Mouse (Mus musculus) megakaryocyte progenitor cell, adult 5-6 weeks (primary cell): Measurements from ENCODE around the gene Apoc3. TPM values are rescaled to one million over a fixed set of nuclear protein-coding genes. Genes with fewer than 3 reads are reported as not detected.
A peak's percentile ranks its signal among the peaks of the same experiment; 100 is the strongest.

ENCODE experiments used
- ATAC-seq: replicated peaks from 2 replicates; pipeline ENCODE4 v1.8.0; 2016; ENCODE audit warnings: mild to moderate bottlenecking, moderate TSS enrichment, inconsistent platforms; ENCODE audit not compliant: poor library complexity
- total RNA-seq, 2 experiments: library from RNA; stranded (forward) in 1 of 2; stranded (reverse) in 1 of 2; fragments of 157-497, 149-512 nt in 1 of 2; fragments of 200-1000 nt in 1 of 2; gene quantifications; 2 replicates each; pipeline versions ENCODE4 v1.2.3 to v1.2.4; 2015 to 2017

The Apoc3 gene
- total RNA-seq, 2 experiments from 2014 or later = not detected

DNA sequence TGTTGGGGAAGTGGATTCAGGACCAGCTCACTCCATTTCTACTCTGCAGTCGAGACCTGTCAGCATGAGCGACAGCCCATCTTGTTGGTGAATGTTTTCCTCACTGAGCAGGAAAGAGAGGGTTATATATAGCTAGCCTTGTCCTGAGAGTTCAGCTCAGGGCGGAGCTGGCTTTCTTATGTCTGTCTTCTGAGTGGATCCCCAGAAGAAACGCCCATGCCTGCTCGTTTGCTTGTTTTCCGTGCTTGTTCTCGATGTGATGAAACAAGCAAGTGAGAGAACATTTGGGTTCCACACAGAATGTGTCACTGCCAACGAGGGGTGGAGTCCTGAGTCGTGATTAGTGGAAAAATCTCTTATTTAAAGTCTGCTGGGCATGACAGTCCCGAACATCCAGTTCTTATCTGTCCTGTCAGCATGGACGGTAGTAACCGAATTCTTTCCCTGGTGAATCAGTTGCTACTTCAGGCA lies 38.7 kb downstream of the Apoc3 start:
- ATAC-seq = 0 out of 2 replicates have a peak, but pooled peaks have one; percentile 23

GRCm38 (mm10) chr9:46194809-46195208 lies 40.6 kb downstream of the Apoc3 start:
- no peak for ATAC-seq

- no peak for ATAC-seq
These were observed 42.8 kb downstream of the Apoc3 start for GRCm38 (mm10) chr9:46192642-46193041.

DNA sequence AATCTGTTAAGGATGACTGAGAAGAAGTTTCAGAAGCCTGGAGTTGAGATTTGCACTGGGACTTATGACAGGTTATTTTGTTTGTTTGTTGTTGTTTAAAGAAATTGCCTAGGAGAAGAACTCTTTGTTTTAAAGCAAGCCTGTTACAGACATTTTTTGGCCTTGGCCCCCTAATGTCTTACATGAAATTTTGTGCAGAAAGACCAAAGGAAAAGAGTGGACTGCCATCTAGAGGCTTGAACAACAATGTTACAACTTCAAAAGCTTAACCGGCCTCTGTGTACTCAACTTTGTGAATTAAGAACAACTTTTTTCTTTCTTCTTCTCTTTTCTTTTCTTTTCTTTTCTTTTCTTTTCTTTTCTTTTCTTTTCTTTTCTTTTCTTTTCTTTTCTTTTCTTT lies 43.8 kb downstream of the Apoc3 start:
- peak; percentile 55; the same call in 1 of the 2 replicates for ATAC-seq

GRCm38 (mm10) chr9:46191234-46191633 lies 44.2 kb downstream of the Apoc3 start:
- ATAC-seq = no peak

- ATAC-seq = no peak
These were observed 46.1 kb downstream of the Apoc3 start for GRCm38 (mm10) chr9:46189381-46189780.

DNA sequence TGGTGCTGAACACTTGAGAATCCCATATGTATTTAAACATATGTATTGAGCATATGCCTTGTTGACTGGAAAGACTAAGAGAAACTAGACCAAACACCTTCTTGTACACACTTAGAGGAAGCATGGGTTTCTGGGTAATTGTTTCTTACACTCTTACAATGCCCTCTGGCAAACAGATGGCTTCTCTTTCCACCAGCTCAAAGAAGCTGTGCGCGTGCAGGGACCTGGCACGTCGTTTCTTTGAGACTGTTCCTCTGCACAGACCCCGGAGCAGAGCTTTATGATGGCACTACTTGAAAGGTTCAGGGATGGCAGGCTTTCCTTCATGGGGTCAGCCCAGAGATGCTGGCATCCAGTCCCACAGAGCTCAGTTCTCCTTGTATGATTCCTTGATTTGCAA lies 46.5 kb downstream of the Apoc3 start:
- ATAC-seq = no peak

DNA sequence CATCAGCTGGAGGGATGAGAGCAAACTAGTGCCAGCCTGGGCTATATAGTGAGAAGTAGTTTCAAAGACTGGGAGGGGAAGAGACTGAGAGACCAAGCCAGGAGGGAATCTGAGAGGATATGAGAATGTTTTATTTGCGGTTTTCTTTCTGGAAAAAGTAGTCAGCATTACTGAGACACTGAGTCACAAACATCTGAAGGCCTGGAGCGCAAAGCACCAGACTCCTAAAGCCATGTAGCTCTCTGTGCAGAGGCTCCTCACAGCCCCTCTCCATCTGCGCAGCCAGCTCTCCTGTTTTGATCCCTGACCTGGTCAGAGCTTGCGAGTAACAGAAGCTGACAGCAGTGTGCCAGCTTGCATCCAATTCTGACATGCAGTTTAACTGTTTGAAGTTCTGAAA lies 47.1 kb downstream of the Apoc3 start:
- no peak for ATAC-seq

DNA sequence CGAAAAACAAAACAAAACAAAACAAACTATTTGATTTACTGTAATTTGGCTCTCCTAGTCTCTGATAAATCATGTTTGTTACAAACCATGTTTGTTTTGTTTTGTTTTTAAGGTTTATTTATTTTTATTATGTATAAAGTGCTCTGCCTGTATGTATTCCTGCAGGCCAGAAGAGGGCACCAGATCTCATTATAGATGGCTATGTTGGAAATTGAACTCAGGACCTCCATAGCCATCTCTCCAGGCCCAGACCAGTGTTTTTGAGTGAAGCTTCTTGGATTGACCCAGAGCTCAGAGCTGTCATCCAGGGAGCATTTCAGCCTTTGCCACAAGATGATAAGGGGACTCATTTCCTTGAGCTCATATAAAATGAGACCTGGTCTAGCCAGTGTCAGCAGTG lies 49.0 kb downstream of the Apoc3 start:
- 0 out of 2 replicates have a peak, but pooled peaks have one; percentile 44 for ATAC-seq

GRCm38 (mm10) chr9:46185191-46185590 lies 50.2 kb downstream of the Apoc3 start:
- peak; percentile 93 for ATAC-seq

DNA sequence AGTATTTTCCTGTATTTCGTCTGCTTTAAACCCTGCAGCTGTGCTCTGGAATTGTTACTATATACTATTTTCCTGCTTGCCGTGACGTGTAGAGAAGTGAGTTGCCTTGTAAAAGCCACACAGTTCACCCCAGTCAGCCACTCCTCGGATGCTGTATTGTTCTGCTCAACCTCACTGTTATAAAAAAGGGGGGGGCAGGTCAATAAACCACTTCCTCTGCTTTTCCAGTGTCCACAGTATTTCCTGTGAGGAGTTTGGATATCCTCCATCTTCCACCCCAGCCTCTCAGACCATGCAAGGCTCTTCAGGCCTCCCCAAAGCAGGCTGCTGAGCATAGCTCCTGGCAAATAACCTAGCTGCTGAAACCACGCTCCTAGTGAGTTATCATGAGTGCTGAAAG lies 50.9 kb downstream of the Apoc3 start:
- no peak for ATAC-seq

Other genes starting within 250 kb of the Apoc3 start
- 50.8 and 60.9 TPM in 2 replicates for gene Pafah1b2, start 222.9 kb downstream of the Apoc3 start, total RNA-seq (2015)
- 111 and 112 TPM in 2 replicates for gene Pafah1b2, start 222.9 kb downstream of the Apoc3 start, total RNA-seq (2017)
- gene Sik3, start 222.8 kb downstream of the Apoc3 start, total RNA-seq (2015) = 24.3 and 26.8 TPM in 2 replicates
- 13.3 and 15.2 TPM in 2 replicates for gene Sik3, start 222.8 kb downstream of the Apoc3 start, total RNA-seq (2017)
- not detected in 2 replicates for gene Apoa1, start 7.1 kb downstream of the Apoc3 start, total RNA-seq (2015)
- not detected in 2 replicates for gene Apoa1, start 7.1 kb downstream of the Apoc3 start, total RNA-seq (2017)
- gene Apoa4, start 5.1 kb upstream of the Apoc3 start, total RNA-seq (2015) = not detected in 2 replicates
- not detected in 2 replicates for gene Apoa4, start 5.1 kb upstream of the Apoc3 start, total RNA-seq (2017)
- gene Apoa5, start 33.0 kb upstream of the Apoc3 start, total RNA-seq (2015) = not detected in 2 replicates
- not detected in 2 replicates for gene Apoa5, start 33.0 kb upstream of the Apoc3 start, total RNA-seq (2017)
- gene Zpr1, start 37.4 kb upstream of the Apoc3 start, total RNA-seq (2015) = 37.9 and 39.9 TPM in 2 replicates
- 35.1 and 39.7 TPM in 2 replicates for gene Zpr1, start 37.4 kb upstream of the Apoc3 start, total RNA-seq (2017)
- gene Bud13, start 47.4 kb upstream of the Apoc3 start, total RNA-seq (2015) = 12.5 and 13.3 TPM in 2 replicates
- 17.6 and 23.4 TPM in 2 replicates for gene Bud13, start 47.4 kb upstream of the Apoc3 start, total RNA-seq (2017)
- gene 4931429L15Rik, start 84.3 kb upstream of the Apoc3 start, total RNA-seq (2015) = not detected in 2 replicates
- gene 4931429L15Rik, start 84.3 kb upstream of the Apoc3 start, total RNA-seq (2017) = not detected in 2 replicates